Mouse (Mus musculus) C2C12 (cell line): Measurements from ENCODE around the gene Ank3. TPM values are rescaled to one million over a fixed set of nuclear protein-coding genes. Genes with fewer than 3 reads are reported as not detected.
"Not testable (repeated sequence)": the region's sequence is repeated elsewhere in the genome, so short reads cannot be mapped to it uniquely, and the experiment has no call there.

Source experiments
- H3K27me3 ChIP-seq: one replicate; pipeline ENCODE4 v1.6.1; 2011; ENCODE audit not compliant: control insufficient read depth, insufficient read depth, insufficient read length
- H3K36me3 ChIP-seq: one replicate; pipeline ENCODE4 v1.6.1; 2011; ENCODE audit not compliant: control insufficient read depth, insufficient read depth
- H3K4me3 ChIP-seq: one replicate; pipeline ENCODE4 v1.5.1; 2011; ENCODE audit warnings: mild to moderate bottlenecking, control low read depth; ENCODE audit not compliant: poor library complexity, insufficient read depth, severe bottlenecking
- H3K79me2 ChIP-seq: one replicate; pipeline ENCODE4 v1.6.1; 2011; ENCODE audit not compliant: control insufficient read depth, insufficient read depth
- H3K79me3 ChIP-seq: one replicate; pipeline ENCODE4 v1.6.1; 2011; ENCODE audit warnings: low read depth, control low read depth
- H3ac ChIP-seq: one replicate; pipeline ENCODE3; 2011; ENCODE audit warnings: low read depth; ENCODE audit not compliant: control insufficient read depth, insufficient read length
- CEBPB ChIP-seq: IDR thresholded peaks from one replicate; pipeline ENCODE4 v1.6.1; 2011; ENCODE audit warnings: low read depth, mild to moderate bottlenecking, control low read depth, moderate library complexity
- CTCF ChIP-seq: IDR thresholded peaks from one replicate; pipeline ENCODE4 v1.5.1; 2011; ENCODE audit not compliant: control insufficient read depth, insufficient read depth, insufficient read length
- FOSL1 ChIP-seq: IDR thresholded peaks from one replicate; pipeline ENCODE4 v1.8.0; 2011; ENCODE audit warnings: mild to moderate bottlenecking, low read length; ENCODE audit not compliant: poor library complexity, insufficient read depth, severe bottlenecking
- MAX ChIP-seq: IDR thresholded peaks from one replicate; pipeline ENCODE4 v1.6.1; 2011; ENCODE audit warnings: mild to moderate bottlenecking, control low read depth
- MYOD1 ChIP-seq: IDR thresholded peaks from one replicate; pipeline ENCODE4 v1.6.1; 2011; ENCODE audit warnings: low read depth; ENCODE audit not compliant: control insufficient read depth, insufficient read length
- MYOG ChIP-seq: IDR thresholded peaks from one replicate; pipeline ENCODE4 v1.6.1; 2011; ENCODE audit not compliant: control insufficient read depth, insufficient read length; ENCODE audit errors: extremely low read depth
- USF1 ChIP-seq: IDR thresholded peaks from one replicate; pipeline ENCODE4 v1.6.1; 2011; ENCODE audit warnings: low read depth, mild to moderate bottlenecking, control low read depth, moderate library complexity
- polyA plus RNA-seq: library from polyadenylated mRNA; unstranded; fragments of >200 nt; fragmentation: generic; extraction: Trizol; gene quantifications from one replicate; pipeline ENCODE4 v1.2.1, GENCODE M21; 2012; ENCODE audit warnings: missing spikeins

The Ank3 gene
- polyA plus RNA-seq, 1 experiment: 9.8 TPM

DNA sequence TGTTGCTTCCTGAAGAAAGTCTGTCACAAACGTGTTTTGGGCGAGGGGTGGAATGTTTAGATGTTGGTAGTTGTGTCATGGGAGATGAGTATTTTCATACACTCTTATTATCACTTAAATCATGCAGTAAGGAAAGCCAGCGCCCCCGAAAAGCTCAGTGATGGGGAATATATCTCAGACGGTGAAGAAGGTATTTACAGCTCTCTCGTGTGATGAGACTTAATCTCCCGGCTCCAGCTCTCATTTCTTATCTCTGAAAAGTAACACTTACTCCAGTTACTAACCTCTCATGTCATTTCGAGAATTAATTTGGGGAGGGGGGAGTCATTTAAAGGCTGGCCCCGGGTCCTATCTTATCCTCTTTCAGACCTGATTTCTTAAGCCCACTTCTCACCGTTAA lies 505.7 kb downstream of the Ank3 start:
- Histone ChIP-seq H3K27me3 (no peaks in the 10 kb centered on the region), H3ac (no peak overlapping the region), H3K36me3 (no peaks in the 10 kb centered on the region), H3K79me2 (no peaks in the 10 kb centered on the region), H3K79me3 (no peaks in the 10 kb centered on the region), H3K4me3 (no peak overlapping the region)
- TF ChIP-seq MYOD1 (no peak), CEBPB (no peak), USF1 (no peak), FOSL1 (no peak), CTCF (no peak), MAX (no peak)

DNA sequence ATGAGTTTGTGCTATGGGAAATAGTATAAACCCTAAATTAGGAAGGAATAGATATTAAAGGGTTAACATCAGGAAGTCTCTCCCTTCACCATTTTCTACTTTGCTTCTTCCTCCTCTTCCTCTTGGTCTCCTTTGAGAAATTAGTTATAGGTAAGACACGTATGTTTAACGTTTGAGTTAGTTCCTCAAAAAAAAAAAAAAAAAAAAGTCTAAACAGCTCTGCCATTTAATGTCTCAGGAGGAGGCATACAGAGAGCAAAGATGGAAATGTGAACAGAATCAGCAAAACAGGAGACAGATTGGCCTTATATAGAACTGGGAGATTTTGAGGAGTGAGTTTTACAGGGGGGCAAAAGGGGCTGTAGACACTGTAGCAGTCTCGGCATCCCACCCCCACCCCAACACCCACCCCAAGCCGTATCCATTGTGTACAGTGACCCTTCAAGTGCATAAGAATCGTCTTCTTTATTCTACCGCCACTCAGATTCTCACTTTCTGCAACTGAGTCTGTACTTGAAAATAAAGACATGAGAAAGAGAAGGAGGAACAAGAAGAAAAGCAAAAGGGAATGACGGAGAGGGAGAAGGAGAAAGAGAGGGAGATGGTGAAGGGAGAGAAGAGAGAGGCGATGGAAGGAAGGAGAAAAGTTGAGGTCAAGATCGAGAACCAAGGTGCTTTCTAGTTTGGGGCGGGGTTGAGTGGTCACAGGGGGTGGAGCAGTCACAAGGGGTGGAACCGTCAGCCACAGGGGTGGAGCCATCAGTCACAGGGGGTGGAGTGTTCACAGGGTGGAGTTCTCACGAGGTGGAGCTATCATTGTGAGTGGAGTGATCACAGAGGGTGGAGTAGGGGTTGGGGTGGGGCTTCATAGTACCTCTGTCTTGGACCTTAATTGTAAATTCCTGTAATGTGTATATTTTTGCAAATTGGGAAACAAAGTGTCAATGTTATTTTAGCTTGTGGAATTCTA lies 509.5 kb downstream of the Ank3 start:
- no peaks in the 10 kb centered on the region for H3K27me3 ChIP-seq
- no peak overlapping the region for H3K4me3 ChIP-seq
- no peaks in the 10 kb centered on the region for H3K36me3 ChIP-seq
- no peaks in the 10 kb centered on the region for H3K79me2 ChIP-seq
- H3ac ChIP-seq: no peak overlapping the region
- no peaks in the 10 kb centered on the region for H3K79me3 ChIP-seq
- TF ChIP-seq USF1 (no peak), CEBPB (no peak), MYOG (no peak)

DNA sequence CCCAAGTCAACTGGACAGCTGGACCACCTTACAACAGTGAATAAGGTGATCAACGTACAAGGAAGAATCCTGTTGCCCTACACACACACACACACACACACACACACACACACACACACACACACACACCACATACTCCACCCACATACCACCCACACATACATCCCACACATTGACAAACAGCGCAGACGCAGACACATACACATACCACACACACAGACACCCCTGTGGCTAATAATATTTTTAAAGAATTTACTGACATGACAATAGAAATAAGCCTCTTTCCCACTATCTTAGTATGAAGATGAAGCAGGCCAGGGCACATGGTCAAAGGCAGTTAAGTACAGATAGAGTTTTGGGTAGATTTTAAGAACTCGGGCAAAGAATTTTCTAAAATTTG lies 511.3 kb downstream of the Ank3 start:
- no peaks in the 10 kb centered on the region for H3K27me3 ChIP-seq
- H3K36me3 ChIP-seq: no peaks in the 10 kb centered on the region
- H3K79me3 ChIP-seq: no peaks in the 10 kb centered on the region
- H3K79me2 ChIP-seq: no peaks in the 10 kb centered on the region
- no peak overlapping the region for H3ac ChIP-seq
- no peak overlapping the region for H3K4me3 ChIP-seq
- TF ChIP-seq CTCF (no peak), CEBPB (no peak), MYOG (no peak), USF1 (no peak)

DNA sequence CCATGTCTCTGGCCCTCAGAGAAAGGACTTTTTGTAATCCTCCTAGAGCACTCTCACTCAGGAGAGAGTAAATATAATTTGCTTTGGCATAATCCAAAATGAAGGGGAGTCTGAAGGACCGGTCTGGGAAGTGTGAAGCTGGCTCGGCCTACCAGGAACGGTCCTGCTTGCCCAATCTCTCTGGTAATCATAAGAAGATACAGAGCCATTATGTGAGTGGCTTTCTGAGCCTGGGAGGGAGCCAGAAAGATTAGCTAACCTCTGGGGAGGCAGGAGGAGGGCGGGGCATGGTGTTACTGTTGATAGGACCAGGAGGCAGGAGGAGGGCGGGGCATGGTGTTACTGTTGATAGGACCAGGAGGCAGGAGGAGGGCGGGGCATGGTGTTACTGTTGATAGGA lies 511.7 kb downstream of the Ank3 start:
- H3K36me3 ChIP-seq, H3K79me2 ChIP-seq, H3K27me3 ChIP-seq, H3K4me3 ChIP-seq, H3ac ChIP-seq, H3K79me3 ChIP-seq: not testable (repeated sequence)

DNA sequence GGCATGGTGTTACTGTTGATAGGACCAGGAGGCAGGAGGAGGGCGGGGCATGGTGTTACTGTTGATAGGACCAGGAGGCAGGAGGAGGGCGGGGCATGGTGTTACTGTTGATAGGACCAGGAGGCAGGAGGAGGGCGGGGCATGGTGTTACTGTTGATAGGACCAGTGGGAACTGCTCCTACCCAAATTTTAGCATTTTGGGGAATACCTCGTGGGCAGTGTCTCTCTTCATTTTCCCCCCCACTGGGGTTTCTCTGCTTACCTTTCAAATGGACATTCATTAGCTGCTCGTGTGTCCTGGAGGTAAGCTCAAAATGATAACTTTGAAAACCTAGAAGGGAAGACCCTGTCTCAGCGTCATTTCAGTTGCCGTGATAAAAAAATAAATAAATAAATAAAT lies 512.2 kb downstream of the Ank3 start:
- not testable (repeated sequence) for H3K4me3 ChIP-seq, H3K27me3 ChIP-seq

DNA sequence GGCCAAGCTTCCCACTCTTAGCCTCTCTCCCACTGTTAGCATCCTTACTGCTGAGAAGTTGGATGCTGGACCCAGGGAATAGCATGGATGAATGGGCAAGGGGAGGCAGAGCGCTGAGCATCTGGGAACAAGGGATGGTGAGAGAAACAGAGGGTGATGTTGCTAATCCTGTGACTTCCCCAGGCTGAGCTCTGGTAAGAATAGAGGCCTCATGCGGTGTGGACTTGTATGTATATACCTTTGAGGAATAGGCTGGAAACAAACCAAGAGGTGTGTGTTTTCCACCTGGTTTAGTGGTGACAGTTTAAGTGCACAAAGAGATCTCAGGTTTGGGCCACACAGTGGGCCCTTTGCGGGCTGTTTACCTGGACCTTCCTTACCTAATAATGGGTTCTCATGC lies 517.0 kb downstream of the Ank3 start:
- H3ac ChIP-seq: no peak overlapping the region
- no peaks in the 10 kb centered on the region for H3K36me3 ChIP-seq
- H3K27me3 ChIP-seq: no peaks in the 10 kb centered on the region
- no peaks in the 10 kb centered on the region for H3K79me3 ChIP-seq
- no peak overlapping the region for H3K4me3 ChIP-seq
- no peaks in the 10 kb centered on the region for H3K79me2 ChIP-seq
- TF ChIP-seq CTCF (no peak), MYOG (no peak), MYOD1 (no peak), FOSL1 (no peak), CEBPB (no peak), MAX (no peak), USF1 (no peak)

More for the DNA sequence above, 512.2 kb downstream of the Ank3 start:
- H3ac ChIP-seq, H3K79me3 ChIP-seq, H3K79me2 ChIP-seq, H3K36me3 ChIP-seq: not testable (repeated sequence)
